Mouse (Mus musculus) forebrain, embryonic 15.5 days (tissue): ENCODE results near the gene Hk1. TPM values are rescaled to one million over a fixed set of nuclear protein-coding genes. Genes with fewer than 3 reads are reported as not detected.

Source experiments
- ATAC-seq: fragments of 200-750 bp; cut with Nextera tagmentation; replicated peaks from 2 replicates; pipeline ENCODE4 v1.8.0; 2017; ENCODE audit warnings: mild to moderate bottlenecking, moderate TSS enrichment, moderate library complexity
- H3K27ac ChIP-seq: fragments of 300-500 bp; sonication (generic); replicated peaks from 2 replicates; pipeline ENCODE4 v1.5.1; 2015; ENCODE audit warnings: mild to moderate bottlenecking, inconsistent platforms
- H3K27me3 ChIP-seq: fragments of 300-500 bp; sonication (generic); 2 replicates; pipeline ENCODE4 v1.6.1; 2015; ENCODE audit warnings: inconsistent platforms
- H3K36me3 ChIP-seq: fragments of 300-500 bp; sonication (generic); 2 replicates; pipeline ENCODE4 v1.6.1; 2015; ENCODE audit warnings: mild to moderate bottlenecking, inconsistent platforms
- H3K4me1 ChIP-seq: fragments of 300-500 bp; sonication (generic); 2 replicates; pipeline ENCODE4 v1.6.1; 2015; ENCODE audit warnings: inconsistent platforms
- H3K4me2 ChIP-seq: fragments of 300-500 bp; sonication (generic); replicated peaks from 2 replicates; pipeline ENCODE4 v1.6.1; 2015; ENCODE audit warnings: mild to moderate bottlenecking, inconsistent platforms
- H3K4me3 ChIP-seq: fragments of 300-500 bp; sonication (generic); 2 replicates; pipeline ENCODE4 v1.5.1; 2015; ENCODE audit warnings: mild to moderate bottlenecking, inconsistent platforms
- H3K9ac ChIP-seq: fragments of 300-500 bp; sonication (generic); replicated peaks from 2 replicates; pipeline ENCODE4 v1.6.1; 2015; ENCODE audit warnings: mild to moderate bottlenecking, inconsistent platforms
- H3K9me3 ChIP-seq: fragments of 300-500 bp; sonication (generic); 2 replicates; pipeline ENCODE4 v1.6.1; 2016; ENCODE audit warnings: inconsistent platforms
- WGBS: fragments of 180-500 bp; shearing (Covaris S2); methylation state at CpG from one replicate; pipeline ENCODE4 v1.1.7; 2015; ENCODE audit warnings: mixed read lengths; 5-methylcytosine and 5-hydroxymethylcytosine counted together
- polyA plus RNA-seq: library from polyadenylated mRNA; unstranded; fragments of >200 nt; fragmentation: Nextera tagmentation; extraction: Ambion mirVana; gene quantifications from 2 replicates; pipeline ENCODE4 v1.2.1, GENCODE M21; 2015

The Hk1 gene
- polyA plus RNA-seq, 1 experiment from 2014 or later = 86.2 TPM

GRCm38 (mm10) chr10:62279671-62280070, 100.0 kb downstream of the Hk1 start:
- Histone ChIP-seq H3K27me3 (no peaks in the 10 kb centered on the region), H3K4me2 (no peak overlapping the region), H3K9me3 (no peaks in the 10 kb centered on the region), H3K9ac (no peak overlapping the region), H3K27ac (no peak overlapping the region), H3K36me3 (peaks cover 34% of the 10 kb centered on the region), H3K4me3 (no peak overlapping the region), H3K4me1 (no peaks in the 10 kb centered on the region)
- 82% methylated on average over 4 of the region's 4 CpGs for WGBS
- no peak for ATAC-seq

DNA sequence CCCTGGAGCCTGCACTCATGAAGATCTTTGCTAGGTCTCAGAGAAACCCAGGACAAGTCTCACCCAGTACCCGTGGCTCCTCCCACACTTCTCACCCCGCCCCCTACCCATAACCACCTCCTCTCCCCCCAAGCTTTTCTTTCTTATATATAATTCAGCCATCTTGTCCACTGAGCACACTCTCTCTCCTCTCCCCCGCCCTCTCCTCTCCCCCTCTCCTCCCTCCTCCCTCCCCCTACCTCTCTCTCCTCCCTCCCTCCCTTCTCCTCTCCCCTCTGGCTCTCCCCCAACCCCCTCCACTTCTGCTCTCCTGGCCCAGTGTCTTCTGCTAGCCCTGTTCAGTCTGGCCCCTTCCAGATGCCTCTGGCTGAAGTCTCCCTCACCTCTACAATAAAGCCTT, 100.6 kb downstream of the Hk1 start:
- Histone ChIP-seq H3K36me3 (peaks cover 34% of the 10 kb centered on the region), H3K4me1 (no peaks in the 10 kb centered on the region), H3K9me3 (no peaks in the 10 kb centered on the region), H3K27ac (no peak overlapping the region), H3K27me3 (no peaks in the 10 kb centered on the region), H3K9ac (no peak overlapping the region), H3K4me3 (no peak overlapping the region), H3K4me2 (no peak overlapping the region)
- no peak for ATAC-seq
- WGBS = 67% methylated on average over 3 of the region's 3 CpGs

DNA sequence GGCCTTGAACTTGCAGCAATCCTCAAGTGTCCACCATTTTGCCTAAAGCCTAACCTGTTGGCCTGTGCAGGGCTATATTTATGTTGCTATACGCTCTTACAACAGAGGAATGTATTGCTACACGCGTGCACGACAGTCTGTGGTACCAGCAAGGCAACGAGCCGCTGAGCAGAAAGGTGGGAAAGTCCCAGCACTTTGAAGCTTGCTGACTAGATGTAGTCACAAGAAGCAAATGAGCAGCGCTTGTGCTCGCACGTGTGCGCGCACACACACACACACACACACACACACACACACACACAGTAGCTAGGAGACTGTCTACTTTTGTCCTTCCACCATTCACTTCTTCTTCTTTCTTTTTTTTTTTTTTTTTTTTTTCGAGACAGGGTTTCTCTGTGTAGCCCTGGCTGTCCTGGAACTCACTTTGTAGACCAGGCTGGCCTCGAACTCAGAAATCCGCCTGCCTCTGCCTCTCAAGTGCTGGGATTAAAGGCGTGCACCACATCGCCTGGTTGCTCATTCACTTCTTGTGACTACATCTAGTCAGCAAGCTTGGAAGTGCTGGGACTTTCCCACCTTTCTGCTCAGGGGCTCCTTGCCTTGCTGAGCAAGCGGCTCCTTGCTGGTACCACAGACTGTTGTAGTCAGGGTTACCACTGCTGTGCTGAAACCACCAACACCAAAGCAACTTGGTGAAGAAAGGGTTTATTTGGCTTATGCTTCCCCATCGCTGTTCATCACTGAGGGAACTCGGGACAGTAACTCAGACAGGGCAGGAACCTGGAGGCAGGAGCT, 102.0 kb downstream of the Hk1 start:
- H3K9ac ChIP-seq = no peak overlapping the region
- no peak for ATAC-seq
- 94% methylated on average over 18 of the region's 19 CpGs for WGBS
- H3K27me3 ChIP-seq = no peaks in the 10 kb centered on the region
- no peak overlapping the region for H3K4me2 ChIP-seq
- H3K27ac ChIP-seq = no peak overlapping the region
- H3K9me3 ChIP-seq = no peaks in the 10 kb centered on the region
- H3K4me1 ChIP-seq = no peaks in the 10 kb centered on the region
- H3K4me3 ChIP-seq = no peak overlapping the region
- H3K36me3 ChIP-seq = peaks cover 31% of the 10 kb centered on the region

DNA sequence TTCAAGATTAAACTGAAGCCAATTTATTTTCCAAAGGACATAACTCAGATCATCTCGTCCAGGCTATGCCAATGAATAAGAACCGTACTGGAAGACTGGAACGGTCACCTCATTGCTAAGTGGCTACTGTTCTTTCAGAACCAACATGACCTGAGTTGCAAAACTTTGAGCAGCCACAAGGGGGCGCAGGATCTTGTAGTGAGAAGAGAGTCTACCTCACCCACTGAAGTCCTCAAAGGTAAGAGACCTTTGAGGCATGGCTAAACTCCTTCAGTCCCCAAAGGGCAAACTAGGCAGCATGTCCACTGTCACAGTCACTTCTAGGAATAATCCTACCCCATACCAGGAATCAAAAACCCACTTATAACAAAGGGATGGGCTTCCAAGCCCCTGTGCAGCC, 104.5 kb downstream of the Hk1 start:
- no peaks in the 10 kb centered on the region for H3K4me1 ChIP-seq
- no peak overlapping the region for H3K4me3 ChIP-seq
- no peaks in the 10 kb centered on the region for H3K9me3 ChIP-seq
- H3K9ac ChIP-seq = no peak overlapping the region
- no peak for ATAC-seq
- no peaks in the 10 kb centered on the region for H3K27me3 ChIP-seq
- no peak overlapping the region for H3K4me2 ChIP-seq
- H3K27ac ChIP-seq = no peak overlapping the region
- WGBS = 43% methylated on average over 4 of the region's 4 CpGs
- H3K36me3 ChIP-seq = peaks cover 23% of the 10 kb centered on the region

DNA sequence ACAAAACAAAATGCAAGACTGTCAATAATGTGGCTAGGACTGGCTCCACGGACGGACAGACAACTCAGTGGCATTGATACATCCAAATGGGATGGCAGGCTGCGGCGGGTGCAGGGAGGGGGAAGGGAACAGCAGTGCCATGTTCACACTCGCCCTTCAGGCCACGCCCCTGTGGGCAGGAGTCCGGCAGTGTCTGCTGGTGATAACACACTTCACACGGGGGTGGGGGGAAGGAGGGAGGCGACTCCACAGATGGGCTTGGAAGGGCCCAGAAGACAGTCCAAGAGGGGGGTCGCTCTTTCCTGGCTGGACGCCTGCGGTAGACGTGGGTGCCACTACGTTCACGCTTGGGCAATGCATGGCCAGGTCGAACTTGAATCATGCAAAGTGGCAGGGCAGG, 110.4 kb downstream of the Hk1 start:
- 89% methylated on average over 16 of the region's 16 CpGs for WGBS
- H3K36me3 ChIP-seq = peaks cover 20% of the 10 kb centered on the region

GRCm38 (mm10) chr10:62264299-62264698, 115.4 kb downstream of the Hk1 start:
- WGBS = 71% methylated on average over 2 of the region's 2 CpGs
- H3K4me3 ChIP-seq = no peak overlapping the region
- H3K9me3 ChIP-seq = no peaks in the 10 kb centered on the region
- H3K9ac ChIP-seq = no peak overlapping the region
- H3K27ac ChIP-seq = no peak overlapping the region
- no peaks in the 10 kb centered on the region for H3K4me1 ChIP-seq
- H3K27me3 ChIP-seq = no peaks in the 10 kb centered on the region
- peaks cover 5% of the 10 kb centered on the region for H3K36me3 ChIP-seq
- no peak for ATAC-seq
- H3K4me2 ChIP-seq = no peak overlapping the region

More for the DNA sequence above, 110.4 kb downstream of the Hk1 start:
- Histone ChIP-seq H3K4me1 (no peaks in the 10 kb centered on the region), H3K4me3 (no peak overlapping the region), H3K9ac (no peak overlapping the region), H3K27me3 (no peaks in the 10 kb centered on the region), H3K27ac (no peak overlapping the region), H3K4me2 (no peak overlapping the region), H3K9me3 (no peaks in the 10 kb centered on the region)
- no peak for ATAC-seq

DNA sequence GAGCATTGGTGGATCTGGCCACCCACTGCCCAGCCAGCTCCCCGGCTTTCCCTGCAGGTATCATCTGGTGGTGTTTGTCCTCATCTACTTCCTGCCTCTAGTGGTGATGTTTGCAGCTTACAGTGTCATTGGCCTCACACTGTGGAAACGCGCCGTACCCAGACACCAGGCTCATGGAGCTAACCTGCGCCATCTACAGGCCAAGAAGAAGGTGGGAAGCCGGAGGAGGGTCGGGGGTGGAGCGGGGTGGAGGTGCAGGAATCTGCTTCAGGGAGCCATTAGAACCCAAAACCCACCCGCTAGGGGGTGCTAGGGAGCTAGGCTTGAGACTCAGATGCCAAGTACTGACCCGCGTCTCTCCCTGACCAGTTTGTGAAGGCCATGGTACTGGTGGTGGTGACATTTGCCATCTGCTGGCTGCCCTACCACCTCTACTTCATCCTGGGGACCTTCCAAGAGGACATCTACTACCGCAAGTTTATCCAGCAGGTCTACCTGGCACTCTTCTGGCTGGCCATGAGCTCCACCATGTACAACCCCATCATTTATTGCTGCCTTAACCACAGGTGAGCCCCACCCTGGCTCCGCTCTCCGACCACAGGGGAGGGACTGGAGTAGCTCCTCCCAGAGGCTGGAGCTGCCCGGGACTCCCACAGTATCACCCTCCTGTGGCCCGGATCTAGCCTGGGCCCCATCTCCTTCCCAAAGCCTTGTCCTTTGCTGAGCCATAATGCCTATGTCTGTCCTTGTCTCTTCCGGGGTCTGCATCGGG, 118.4 kb downstream of the Hk1 start:
- no peaks in the 10 kb centered on the region for H3K9me3 ChIP-seq
- no peaks in the 10 kb centered on the region for H3K36me3 ChIP-seq
- no peak overlapping the region for H3K4me3 ChIP-seq
- no peak overlapping the region for H3K4me2 ChIP-seq
- H3K4me1 ChIP-seq = no peaks in the 10 kb centered on the region
- H3K9ac ChIP-seq = no peak overlapping the region
- H3K27ac ChIP-seq = no peak overlapping the region
- no peaks in the 10 kb centered on the region for H3K27me3 ChIP-seq
- 16% methylated on average over 18 of the region's 18 CpGs for WGBS
- ATAC-seq = peak; percentile 74

GRCm38 (mm10) chr10:62258298-62258697, 121.4 kb downstream of the Hk1 start:
- H3K4me2 ChIP-seq = no peak overlapping the region
- H3K36me3 ChIP-seq = no peaks in the 10 kb centered on the region
- no peak overlapping the region for H3K4me3 ChIP-seq
- H3K9me3 ChIP-seq = no peaks in the 10 kb centered on the region
- ATAC-seq = no peak
- WGBS = 91% methylated on average over 5 of the region's 5 CpGs
- no peak overlapping the region for H3K27ac ChIP-seq
- no peaks in the 10 kb centered on the region for H3K4me1 ChIP-seq
- no peak overlapping the region for H3K9ac ChIP-seq
- H3K27me3 ChIP-seq = no peaks in the 10 kb centered on the region

DNA sequence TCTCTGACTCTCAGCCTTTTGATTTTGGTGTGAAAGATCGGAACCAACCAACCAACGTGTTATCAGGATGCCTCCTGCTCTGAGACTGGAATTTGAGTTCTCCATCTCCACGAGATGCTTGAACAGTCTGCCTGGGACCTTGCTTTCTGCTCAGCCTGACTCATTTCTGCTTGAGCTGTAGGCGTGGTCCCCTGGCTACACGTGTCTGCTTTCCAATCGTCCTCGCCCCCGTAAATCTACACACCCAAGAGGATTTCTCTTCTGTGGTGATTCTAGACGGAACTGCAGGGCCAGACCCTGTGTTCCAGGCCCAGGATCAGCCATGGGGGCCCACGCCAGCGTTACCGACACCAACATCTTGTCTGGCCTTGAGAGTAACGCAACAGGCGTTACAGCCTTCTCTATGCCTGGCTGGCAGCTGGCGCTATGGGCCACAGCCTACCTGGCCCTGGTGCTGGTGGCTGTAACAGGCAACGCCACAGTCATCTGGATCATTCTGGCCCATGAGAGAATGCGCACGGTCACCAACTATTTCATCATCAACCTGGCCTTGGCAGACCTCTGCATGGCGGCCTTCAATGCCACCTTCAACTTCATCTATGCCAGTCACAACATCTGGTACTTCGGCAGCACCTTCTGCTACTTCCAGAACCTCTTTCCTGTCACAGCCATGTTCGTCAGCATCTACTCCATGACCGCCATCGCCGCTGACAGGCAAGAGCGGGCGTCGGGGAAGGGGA, 127.0 kb downstream of the Hk1 start:
- no peaks in the 10 kb centered on the region for H3K36me3 ChIP-seq
- H3K4me2 ChIP-seq = no peak overlapping the region
- 91% methylated on average over 27 of the region's 27 CpGs for WGBS
- H3K9ac ChIP-seq = no peak overlapping the region
- H3K27me3 ChIP-seq = no peaks in the 10 kb centered on the region
- no peak overlapping the region for H3K27ac ChIP-seq
- no peak for ATAC-seq
- no peak overlapping the region for H3K4me3 ChIP-seq
- H3K9me3 ChIP-seq = no peaks in the 10 kb centered on the region
- H3K4me1 ChIP-seq = no peaks in the 10 kb centered on the region

GRCm38 (mm10) chr10:62252000-62252488, 127.7 kb downstream of the Hk1 start, which contains the start of gene Tacr2:
Tacr2 (plus strand) TSS chr10:62252438.
- Histone ChIP-seq H3K4me2 (no peak within 1 kb of the TSS), H3K9me3 (no peaks in the 10 kb centered on the region), H3K36me3 (no peaks in the 10 kb centered on the region), H3K4me3 (no peak within 1 kb of the TSS), H3K27ac (no peak within 1 kb of the TSS), H3K4me1 (0 out of 2 replicates have a peak, but pooled peaks cover 2% of the 10 kb centered on the region), H3K9ac (no peak within 1 kb of the TSS), H3K27me3 (no peaks in the 10 kb centered on the region)
- 56% methylated on average over 12 of the region's 12 CpGs for WGBS
- no peak for ATAC-seq

GRCm38 (mm10) chr10:62247815-62248214, 131.9 kb downstream of the Hk1 start:
- no peak overlapping the region for H3K4me2 ChIP-seq
- no peak overlapping the region for H3K4me3 ChIP-seq
- H3K9me3 ChIP-seq = no peaks in the 10 kb centered on the region
- no peaks in the 10 kb centered on the region for H3K27me3 ChIP-seq
- 59% methylated on average over 8 of the region's 8 CpGs for WGBS
- no peak for ATAC-seq
- H3K36me3 ChIP-seq = no peaks in the 10 kb centered on the region
- H3K9ac ChIP-seq = no peak overlapping the region
- no peak overlapping the region for H3K27ac ChIP-seq
- H3K4me1 ChIP-seq = 0 out of 2 replicates have a peak, but pooled peaks cover 2% of the 10 kb centered on the region

DNA sequence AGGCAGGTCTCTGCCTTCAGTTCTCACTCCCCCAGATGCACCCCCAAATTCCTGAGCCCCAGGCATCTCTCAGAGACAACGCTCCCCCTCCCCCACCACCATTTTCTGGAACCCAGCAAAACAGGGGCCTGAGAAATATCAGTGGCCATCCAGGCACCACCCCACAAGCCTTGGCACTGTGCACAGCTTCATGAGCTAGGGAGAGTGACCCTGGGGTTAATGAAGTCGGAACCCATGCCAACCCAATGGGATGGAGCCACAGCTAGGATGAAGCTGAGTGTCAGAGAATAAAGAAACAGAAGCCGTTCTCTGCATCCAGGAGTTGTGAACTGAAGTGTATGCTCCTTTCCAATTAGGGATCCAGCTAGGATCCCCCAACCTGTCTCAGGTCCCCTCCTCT, 132.6 kb downstream of the Hk1 start:
- H3K9ac ChIP-seq = no peak overlapping the region
- WGBS = 61% methylated on average over 3 of the region's 3 CpGs
- H3K27ac ChIP-seq = no peak overlapping the region
- no peaks in the 10 kb centered on the region for H3K27me3 ChIP-seq
- no peak for ATAC-seq
- no peaks in the 10 kb centered on the region for H3K9me3 ChIP-seq
- H3K36me3 ChIP-seq = no peaks in the 10 kb centered on the region
- H3K4me1 ChIP-seq = 0 out of 2 replicates have a peak, but pooled peaks cover 2% of the 10 kb centered on the region
- no peak overlapping the region for H3K4me2 ChIP-seq
- no peak overlapping the region for H3K4me3 ChIP-seq
